Mouse (Mus musculus): ENCODE results near the gene Otud4. TPM values are rescaled to one million over a fixed set of nuclear protein-coding genes. Genes with fewer than 3 reads are reported as not detected.
"Not testable (repeated sequence)": the region's sequence is repeated elsewhere in the genome, so short reads cannot be mapped to it uniquely, and the experiment has no call there.

Otud4 gene
- polyA plus RNA-seq, 1 experiment from 2014 or later = 14.1 TPM

GRCm38 (mm10) chr8:79636151-79636550, 3.3 kb upstream of the Otud4 start:
- no peaks in the 10 kb centered on the region for H3K36me3 ChIP-seq (ENCODE audit: insufficient read depth, low read length)
- peaks cover 9% of the 10 kb centered on the region for H3K4me1 ChIP-seq (ENCODE audit: insufficient read depth, low read length)
- WGBS = 64% methylated on average over 1 of the region's 1 CpGs
- no peak overlapping the region for H3K27ac ChIP-seq (ENCODE audit: low read length)
- peaks cover 12% of the 10 kb centered on the region; the same call in 1 of the 2 replicates for H3K9me3 ChIP-seq (ENCODE audit: low read length)
- no peak overlapping the region for H3K9ac ChIP-seq (replicated peaks; ENCODE audit: low read length)
- H3K4me3 ChIP-seq (ENCODE audit: low read length) = no peak overlapping the region
- no peak overlapping the region for H3K4me2 ChIP-seq (replicated peaks; ENCODE audit: low read depth, low read length)
- H3K27me3 ChIP-seq (ENCODE audit: insufficient read depth, low read length) = no peaks in the 10 kb centered on the region
- ATAC-seq (ENCODE audit: low FRiP score, low TSS enrichment) = no peak

GRCm38 (mm10) chr8:79637237-79637636, 2.2 kb upstream of the Otud4 start:
- Histone ChIP-seq H3K9ac (replicated peaks; ENCODE audit: low read length) (no peak overlapping the region), H3K4me2 (replicated peaks; ENCODE audit: low read depth, low read length) (no peak overlapping the region), H3K4me1 (ENCODE audit: insufficient read depth, low read length) (peaks cover 20% of the 10 kb centered on the region), H3K9me3 (ENCODE audit: low read length) (peaks cover 12% of the 10 kb centered on the region; the same call in 1 of the 2 replicates), H3K36me3 (ENCODE audit: insufficient read depth, low read length) (no peaks in the 10 kb centered on the region), H3K27ac (ENCODE audit: low read length) (no peak overlapping the region), H3K27me3 (ENCODE audit: insufficient read depth, low read length) (no peaks in the 10 kb centered on the region), H3K4me3 (ENCODE audit: low read length) (no peak overlapping the region)
- WGBS = 89% methylated on average over 3 of the region's 3 CpGs
- ATAC-seq (ENCODE audit: low FRiP score, low TSS enrichment) = no peak

- WGBS = 6% methylated on average over 11 of the region's 11 CpGs
- H3K4me3 ChIP-seq (ENCODE audit: low read length) = peak overlapping the region; percentile 73
- no peak for ATAC-seq (ENCODE audit: low FRiP score, low TSS enrichment)
Measured at GRCm38 (mm10) chr8:79638001-79638706, 1.3 kb upstream of the Otud4 start.

GRCm38 (mm10) chr8:79638707-79639549, 490 bp upstream of the Otud4 start:
- H3K4me3 ChIP-seq (ENCODE audit: low read length) = peak overlapping the region; percentile 73
- H3K4me2 ChIP-seq (replicated peaks; ENCODE audit: low read depth, low read length) = peak overlapping the region; percentile 80
- H3K27me3 ChIP-seq (ENCODE audit: insufficient read depth, low read length) = no peaks in the 10 kb centered on the region
- under 1% methylated on average over 75 of the region's 77 CpGs for WGBS
- ATAC-seq (ENCODE audit: low FRiP score, low TSS enrichment) = peak; percentile 99
- H3K4me1 ChIP-seq (ENCODE audit: insufficient read depth, low read length) = peaks cover 28% of the 10 kb centered on the region
- peak overlapping the region; percentile 89 for H3K9ac ChIP-seq (replicated peaks; ENCODE audit: low read length)
- peaks cover 12% of the 10 kb centered on the region; the same call in 1 of the 2 replicates for H3K9me3 ChIP-seq (ENCODE audit: low read length)
- H3K27ac ChIP-seq (ENCODE audit: low read length) = peak overlapping the region; percentile 97
- H3K36me3 ChIP-seq (ENCODE audit: insufficient read depth, low read length) = peaks cover under 1% of the 10 kb centered on the region; the same call in 1 of the 2 replicates

More at GRCm38 (mm10) chr8:79638001-79638706, 1.3 kb upstream of the Otud4 start:
- Histone ChIP-seq H3K27me3 (ENCODE audit: insufficient read depth, low read length) (no peaks in the 10 kb centered on the region), H3K36me3 (ENCODE audit: insufficient read depth, low read length) (no peaks in the 10 kb centered on the region), H3K4me2 (replicated peaks; ENCODE audit: low read depth, low read length) (peak overlapping the region; percentile 80), H3K9me3 (ENCODE audit: low read length) (peaks cover 12% of the 10 kb centered on the region; the same call in 1 of the 2 replicates), H3K4me1 (ENCODE audit: insufficient read depth, low read length) (peaks cover 26% of the 10 kb centered on the region), H3K27ac (ENCODE audit: low read length) (peak overlapping the region; percentile 91; the same call in 1 of the 2 replicates), H3K9ac (replicated peaks; ENCODE audit: low read length) (peak overlapping the region; percentile 85)

DNA sequence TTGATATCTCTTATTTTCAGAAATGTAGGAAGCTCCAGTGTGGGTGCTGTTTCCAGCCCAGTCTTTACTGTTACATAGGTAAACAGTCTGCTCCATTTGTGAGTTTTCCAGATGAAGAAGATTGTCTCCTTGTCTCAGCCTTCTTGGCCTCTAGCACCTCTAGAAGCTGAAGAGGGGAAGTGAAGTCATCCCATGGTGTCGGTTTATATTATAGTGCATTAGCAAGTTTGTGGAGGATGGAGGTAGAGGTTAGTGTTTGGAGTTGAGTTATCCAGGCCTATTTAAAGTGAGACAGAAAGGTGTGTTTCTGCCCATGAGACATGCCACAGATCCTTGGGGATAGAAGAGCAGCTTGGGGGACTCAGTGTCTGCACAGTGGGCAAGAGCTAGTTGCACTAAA, 1.7 kb downstream of the Otud4 start:
- peak overlapping the region; percentile 73 for H3K4me3 ChIP-seq (ENCODE audit: low read length)
- peaks cover 28% of the 10 kb centered on the region for H3K4me1 ChIP-seq (ENCODE audit: insufficient read depth, low read length)
- 6% methylated on average over 1 of the region's 1 CpGs for WGBS
- H3K27me3 ChIP-seq (ENCODE audit: insufficient read depth, low read length) = no peaks in the 10 kb centered on the region
- H3K27ac ChIP-seq (ENCODE audit: low read length) = no peak overlapping the region
- no peak for ATAC-seq (ENCODE audit: low FRiP score, low TSS enrichment)
- H3K4me2 ChIP-seq (replicated peaks; ENCODE audit: low read depth, low read length) = peak overlapping the region; percentile 75
- H3K9ac ChIP-seq (replicated peaks; ENCODE audit: low read length) = peak overlapping the region; percentile 89
- H3K36me3 ChIP-seq (ENCODE audit: insufficient read depth, low read length) = peaks cover 10% of the 10 kb centered on the region; the same call in 1 of the 2 replicates
- no peaks in the 10 kb centered on the region for H3K9me3 ChIP-seq (ENCODE audit: low read length)

- Histone ChIP-seq H3K27ac (ENCODE audit: low read length) (no peak overlapping the region), H3K4me2 (replicated peaks; ENCODE audit: low read depth, low read length) (no peak overlapping the region), H3K9me3 (ENCODE audit: low read length) (no peaks in the 10 kb centered on the region), H3K9ac (replicated peaks; ENCODE audit: low read length) (no peak overlapping the region), H3K4me1 (ENCODE audit: insufficient read depth, low read length) (no peaks in the 10 kb centered on the region), H3K36me3 (ENCODE audit: insufficient read depth, low read length) (peaks cover 34% of the 10 kb centered on the region), H3K27me3 (ENCODE audit: insufficient read depth, low read length) (no peaks in the 10 kb centered on the region), H3K4me3 (ENCODE audit: low read length) (no peak overlapping the region)
- WGBS = 93% methylated on average over 4 of the region's 4 CpGs
- no peak for ATAC-seq (ENCODE audit: low FRiP score, low TSS enrichment)
Measured at GRCm38 (mm10) chr8:79649569-79649968, 10.2 kb downstream of the Otud4 start.

DNA sequence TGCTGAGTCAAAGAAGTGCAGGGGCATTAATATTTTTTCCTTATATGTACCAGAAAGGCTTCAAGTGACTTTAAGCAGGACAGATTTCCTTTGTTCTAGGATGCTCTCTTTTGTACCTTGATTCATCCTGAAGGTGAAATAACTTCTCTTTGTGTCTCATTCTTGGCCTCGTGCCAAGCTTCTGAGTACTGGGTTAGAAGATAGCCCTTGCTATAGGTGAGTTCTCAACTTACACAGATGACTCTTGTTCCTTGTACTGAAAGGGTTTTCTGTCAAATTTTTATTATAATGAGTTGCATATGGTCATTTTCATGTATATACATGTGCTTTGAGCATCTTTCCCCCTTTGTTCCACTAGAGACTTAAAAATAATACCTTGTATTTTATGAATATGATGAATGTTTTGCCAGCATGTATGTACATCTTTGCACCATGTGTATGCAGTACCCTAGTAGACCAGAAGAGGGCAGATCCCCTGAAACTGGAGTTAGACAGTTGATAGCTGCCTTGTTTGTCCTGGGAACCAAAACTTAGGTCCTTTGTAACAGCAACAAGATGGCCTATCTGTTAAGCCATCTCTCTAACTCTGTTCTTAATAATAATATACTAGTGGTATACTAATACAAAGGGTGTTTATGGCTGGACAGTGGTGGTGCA, 10.9 kb downstream of the Otud4 start:
- no peak for ATAC-seq (ENCODE audit: low FRiP score, low TSS enrichment)
- no peaks in the 10 kb centered on the region for H3K9me3 ChIP-seq (ENCODE audit: low read length)
- no peak overlapping the region for H3K9ac ChIP-seq (replicated peaks; ENCODE audit: low read length)
- no peaks in the 10 kb centered on the region for H3K27me3 ChIP-seq (ENCODE audit: insufficient read depth, low read length)
- H3K4me2 ChIP-seq (replicated peaks; ENCODE audit: low read depth, low read length) = no peak overlapping the region
- no peaks in the 10 kb centered on the region for H3K4me1 ChIP-seq (ENCODE audit: insufficient read depth, low read length)
- H3K4me3 ChIP-seq (ENCODE audit: low read length) = no peak overlapping the region
- no peak overlapping the region for H3K27ac ChIP-seq (ENCODE audit: low read length)
- peaks cover 37% of the 10 kb centered on the region for H3K36me3 ChIP-seq (ENCODE audit: insufficient read depth, low read length)
- WGBS = 83% methylated on average over 1 of the region's 1 CpGs

DNA sequence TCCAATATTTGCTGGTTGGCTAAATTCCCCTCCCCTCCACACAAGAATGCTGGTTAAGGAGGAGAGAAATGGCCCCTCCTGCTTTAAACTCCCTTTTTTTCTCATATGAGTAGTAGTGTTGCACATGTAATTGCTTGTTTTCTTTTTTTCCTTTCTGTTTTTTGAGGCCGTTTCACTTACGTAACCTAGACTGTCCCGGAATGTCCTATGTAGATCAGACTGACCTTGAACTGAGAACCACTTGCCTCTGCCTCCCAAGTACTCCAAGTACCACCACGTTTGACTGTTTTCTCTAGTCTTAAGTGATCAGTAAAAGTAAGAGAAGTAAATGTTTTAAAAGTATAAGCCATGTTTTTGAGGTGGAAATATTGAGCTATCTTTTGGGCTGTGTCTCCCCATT, 14.3 kb downstream of the Otud4 start:
- 87% methylated on average over 4 of the region's 4 CpGs for WGBS

GRCm38 (mm10) chr8:79658715-79659114, 19.3 kb downstream of the Otud4 start:
- not testable (repeated sequence) for H3K9me3 ChIP-seq (ENCODE audit: low read length); H3K27me3 ChIP-seq (ENCODE audit: insufficient read depth, low read length); H3K9ac ChIP-seq (replicated peaks; ENCODE audit: low read length); ATAC-seq (ENCODE audit: low FRiP score, low TSS enrichment); H3K27ac ChIP-seq (ENCODE audit: low read length); H3K4me3 ChIP-seq (ENCODE audit: low read length); H3K4me1 ChIP-seq (ENCODE audit: insufficient read depth, low read length); H3K4me2 ChIP-seq (replicated peaks; ENCODE audit: low read depth, low read length)
- WGBS = 90% methylated on average over 3 of the region's 4 CpGs
- peaks cover 46% of the 10 kb centered on the region for H3K36me3 ChIP-seq (ENCODE audit: insufficient read depth, low read length)

More for the DNA sequence above, 14.3 kb downstream of the Otud4 start:
- H3K36me3 ChIP-seq (ENCODE audit: insufficient read depth, low read length) = peaks cover 38% of the 10 kb centered on the region
- no peak overlapping the region for H3K4me2 ChIP-seq (replicated peaks; ENCODE audit: low read depth, low read length)
- H3K27me3 ChIP-seq (ENCODE audit: insufficient read depth, low read length) = no peaks in the 10 kb centered on the region
- H3K9me3 ChIP-seq (ENCODE audit: low read length) = no peaks in the 10 kb centered on the region
- no peaks in the 10 kb centered on the region for H3K4me1 ChIP-seq (ENCODE audit: insufficient read depth, low read length)
- H3K4me3 ChIP-seq (ENCODE audit: low read length) = no peak overlapping the region
- ATAC-seq (ENCODE audit: low FRiP score, low TSS enrichment) = no peak
- H3K27ac ChIP-seq (ENCODE audit: low read length) = no peak overlapping the region
- no peak overlapping the region for H3K9ac ChIP-seq (replicated peaks; ENCODE audit: low read length)
